Mouse (Mus musculus) thymus, postnatal 0 days (tissue): ENCODE results near the gene Mylip. TPM values are rescaled to one million over a fixed set of nuclear protein-coding genes. Genes with fewer than 3 reads are reported as not detected.

ENCODE experiments used
- DNase-seq: peaks from one replicate; pipeline ENCODE4 v3.0.0-alpha.2; 2015; ENCODE audit warnings: low spot score
- polyA plus RNA-seq: library from polyadenylated mRNA; unstranded; fragments of >200 nt; fragmentation: Nextera tagmentation; extraction: Ambion mirVana; gene quantifications from 2 replicates; pipeline ENCODE4 v1.2.1, GENCODE M21; 2015

Mylip gene
- polyA plus RNA-seq, 1 experiment from 2014 or later = 15.6 TPM

DNA sequence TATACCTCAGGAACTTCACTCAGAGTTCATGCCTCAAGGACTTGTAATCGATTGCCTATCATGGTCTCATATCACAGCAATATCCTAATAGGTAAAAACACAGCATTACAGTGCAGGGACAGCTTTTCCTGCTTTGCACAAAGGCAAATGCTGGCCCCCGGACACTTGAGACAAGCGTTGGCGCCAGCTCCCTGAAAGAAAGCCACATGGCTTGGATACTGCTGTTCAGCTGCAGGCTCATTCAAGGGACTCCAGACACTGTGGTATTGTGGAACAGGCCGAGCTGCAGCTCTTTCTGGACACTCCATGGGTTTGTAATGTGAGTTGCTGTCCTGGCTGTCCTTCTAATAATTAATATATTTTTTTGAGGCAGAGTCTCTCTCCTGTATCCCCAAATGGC, 34.4 kb downstream of the Mylip start:
- no peak for DNase-seq

DNA sequence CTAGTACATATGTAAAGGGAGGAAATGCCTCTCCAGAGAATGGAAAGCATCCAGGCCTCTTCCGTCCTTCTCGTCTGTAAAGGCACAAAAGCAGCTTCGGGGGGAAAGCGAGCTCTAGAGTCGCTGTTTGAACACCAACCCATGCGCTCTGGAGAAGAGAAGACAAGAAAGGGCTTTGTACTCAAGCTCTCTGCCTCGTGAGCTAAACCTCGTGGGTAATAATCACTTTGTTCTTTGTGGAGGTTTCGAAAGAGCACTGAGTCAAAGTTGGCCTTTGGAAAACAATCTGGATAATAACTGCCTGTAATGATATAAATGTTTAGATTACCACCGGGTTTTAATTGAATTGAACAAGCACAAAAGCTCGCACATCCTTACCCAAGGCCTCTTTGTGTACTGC, 39.7 kb downstream of the Mylip start:
- DNase-seq = no peak

DNA sequence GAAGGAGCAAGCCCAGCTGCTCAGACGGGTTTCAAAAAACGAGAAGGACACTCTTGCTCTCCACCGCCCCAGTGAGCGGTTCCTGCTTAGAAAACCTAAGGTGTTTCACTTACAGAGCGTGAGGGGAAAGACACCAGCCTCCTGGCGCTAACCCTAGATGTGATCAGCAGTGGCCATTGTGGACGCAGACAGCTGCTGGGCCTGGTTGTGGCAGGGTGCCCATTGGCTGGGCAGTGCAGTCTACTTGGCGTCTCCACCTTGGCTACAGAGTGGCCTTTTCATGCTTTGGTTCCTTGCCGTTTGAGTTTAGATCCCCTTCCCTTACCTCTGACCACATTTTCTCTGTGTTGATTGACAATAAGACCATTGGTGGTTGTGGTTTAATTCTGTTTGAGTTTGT, 47.6 kb downstream of the Mylip start:
- no peak for DNase-seq

DNA sequence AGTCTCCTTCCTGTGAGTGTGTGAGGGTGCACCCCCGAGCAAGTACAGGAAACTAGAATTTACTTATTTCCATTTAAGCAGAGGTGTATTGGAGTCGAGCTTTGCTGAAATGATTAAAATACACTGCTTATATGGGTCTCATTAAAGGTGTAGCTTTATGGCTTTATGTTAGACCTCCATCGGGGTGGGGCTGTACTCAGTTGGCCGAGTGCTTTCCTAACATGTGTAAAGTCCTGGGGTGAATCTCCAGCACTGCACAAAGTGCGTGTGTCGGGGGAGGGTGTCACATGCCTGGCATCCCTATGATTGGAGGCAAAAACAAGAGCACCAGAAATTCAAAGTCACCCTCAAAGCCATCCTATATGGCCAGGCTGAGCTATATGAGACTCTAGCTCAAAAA, 49.3 kb downstream of the Mylip start:
- no peak for DNase-seq

DNA sequence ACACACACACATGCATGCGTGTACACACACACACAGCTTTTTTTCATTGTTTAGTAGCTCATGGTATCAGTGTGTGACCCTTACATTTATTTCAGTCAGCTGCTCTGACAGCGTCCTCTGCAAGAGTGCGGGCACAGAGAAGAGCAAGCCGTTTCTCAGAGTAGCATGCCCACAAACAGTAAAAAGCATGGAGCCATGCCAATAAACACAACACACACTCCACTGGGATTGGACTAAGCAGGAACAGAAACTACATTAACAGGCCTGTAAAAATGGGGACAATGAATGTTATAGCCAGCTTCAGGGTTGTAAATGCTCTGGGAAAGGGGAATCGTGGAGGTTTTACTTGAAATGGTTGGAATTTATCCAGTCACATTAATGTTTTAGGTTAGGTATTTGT, 50.7 kb downstream of the Mylip start:
- no peak for DNase-seq

DNA sequence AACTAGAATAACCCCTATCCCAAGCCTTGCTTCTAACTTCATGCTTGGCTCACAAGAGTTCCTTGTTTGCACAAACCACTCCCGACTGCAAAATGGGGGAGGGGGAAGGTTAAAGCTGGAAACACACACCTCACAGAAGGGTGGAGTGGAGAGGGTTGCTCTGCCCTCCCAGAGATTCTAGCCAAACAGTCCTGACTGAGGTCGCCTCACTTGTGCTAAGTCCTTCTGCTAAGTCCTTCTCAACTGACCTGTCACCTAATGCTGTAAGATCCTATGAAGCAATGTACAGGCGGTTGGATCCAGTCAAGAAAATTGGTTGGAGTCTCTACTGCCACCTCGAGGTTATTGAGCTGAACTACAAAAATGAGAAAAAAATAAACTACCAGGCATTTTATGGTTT, 52.9 kb downstream of the Mylip start:
- peak; percentile 54 for DNase-seq

DNA sequence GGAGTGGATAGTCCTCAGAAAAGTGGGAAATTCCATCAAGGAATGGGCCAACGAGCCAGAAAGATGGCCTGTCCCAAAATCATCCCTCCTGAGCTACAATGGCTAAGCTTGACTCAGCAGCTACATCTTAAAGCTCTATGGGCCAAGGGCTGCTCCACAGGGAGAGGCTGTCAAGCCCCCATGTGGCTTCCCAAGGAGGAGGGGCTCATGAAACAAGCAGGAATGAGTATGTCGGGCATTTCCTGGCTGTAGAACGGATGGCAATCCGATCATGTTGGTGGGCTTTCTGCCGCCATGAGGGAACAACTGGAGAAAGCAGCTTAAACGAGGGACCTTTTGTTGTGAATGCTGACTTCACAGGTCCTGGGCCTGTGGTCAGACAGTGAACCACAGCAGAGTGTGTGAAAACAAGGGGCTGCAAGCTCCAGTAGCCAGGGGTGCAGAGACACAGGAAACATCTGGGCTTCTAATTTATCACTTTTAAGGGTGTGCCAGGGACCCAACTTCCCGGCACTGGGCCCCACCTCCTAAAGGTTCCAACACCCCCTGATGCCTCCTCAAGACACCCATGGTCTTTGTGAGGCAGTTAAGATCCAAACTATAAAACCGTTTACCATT, 53.5 kb downstream of the Mylip start:
- peak; percentile 37 for DNase-seq

DNA sequence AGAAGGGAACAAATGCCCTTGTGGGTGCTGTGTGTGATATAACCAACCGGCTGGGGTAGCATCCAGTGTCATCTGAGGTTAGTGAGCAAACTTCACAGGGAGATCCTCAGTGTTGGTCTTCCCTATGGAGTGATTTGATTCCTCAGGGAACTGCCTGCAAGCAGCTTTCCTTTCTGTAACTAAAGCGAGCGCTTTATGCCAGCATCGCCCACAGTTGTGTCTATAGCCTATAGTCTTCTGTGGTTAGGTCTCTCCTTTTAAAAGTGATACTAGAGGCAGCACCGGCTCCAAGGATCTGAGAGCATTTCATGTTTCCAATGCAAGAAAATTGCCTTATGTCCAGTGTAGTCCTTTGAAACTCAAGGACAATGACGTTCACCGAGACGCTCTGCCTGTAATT, 54.7 kb downstream of the Mylip start:
- DNase-seq = no peak

DNA sequence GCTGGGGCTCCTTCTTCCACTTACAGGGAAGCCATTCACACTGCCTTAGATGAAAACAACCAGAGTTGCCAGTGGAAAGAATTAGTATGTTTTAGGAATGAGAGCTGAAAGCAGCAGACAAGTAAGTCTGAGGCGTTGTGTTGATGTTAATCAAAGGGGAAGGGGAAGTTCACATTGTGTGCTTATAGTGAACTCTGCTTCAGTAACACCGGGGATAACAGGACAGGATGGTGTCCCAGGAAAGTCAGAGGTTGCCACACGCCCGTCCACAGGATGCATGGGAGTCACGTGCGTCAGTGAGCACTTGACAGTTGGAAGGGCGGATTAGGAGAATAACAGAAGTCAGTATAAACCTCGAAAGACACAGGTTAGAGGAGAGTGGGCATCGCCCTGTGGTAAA, 55.1 kb downstream of the Mylip start:
- DNase-seq = no peak

DNA sequence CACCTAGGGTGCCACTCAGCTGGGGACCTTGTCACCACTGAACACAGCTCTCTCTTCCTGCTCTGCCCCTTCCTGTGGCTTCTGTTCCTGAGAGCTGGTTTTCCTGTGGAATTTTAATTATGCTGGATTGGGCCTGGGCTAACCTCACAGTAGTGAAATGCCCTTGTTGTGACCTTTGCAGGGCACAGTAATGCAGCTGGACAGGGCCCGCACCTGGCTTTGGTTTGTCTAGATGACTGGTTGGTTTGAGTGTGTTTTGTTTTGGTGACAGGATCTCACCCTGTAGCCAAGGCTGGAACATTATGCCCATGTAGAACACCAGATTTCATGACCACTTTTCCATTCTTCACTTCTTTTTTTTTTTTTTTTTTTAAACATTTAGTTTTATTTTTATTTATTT, 57.1 kb downstream of the Mylip start:
- no peak for DNase-seq

DNA sequence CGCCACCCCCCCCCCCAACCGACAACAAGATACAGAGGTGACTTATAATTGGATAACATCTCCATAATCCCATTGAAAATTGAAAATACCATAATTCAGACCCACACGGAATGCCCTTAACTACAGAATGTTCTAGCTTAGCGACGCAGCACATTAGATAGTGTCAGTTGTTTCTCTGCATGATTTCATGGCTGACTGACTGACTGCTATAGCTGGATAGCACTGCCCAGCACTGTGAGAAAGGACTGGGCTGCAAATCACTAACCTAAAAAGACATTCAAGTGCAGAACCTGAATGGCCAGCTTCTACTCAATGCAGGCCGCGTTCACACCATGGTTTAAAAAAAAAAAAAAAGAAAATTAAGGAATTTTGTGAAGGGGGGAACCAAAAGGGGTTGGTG, 62.9 kb downstream of the Mylip start:
- DNase-seq = no peak

DNA sequence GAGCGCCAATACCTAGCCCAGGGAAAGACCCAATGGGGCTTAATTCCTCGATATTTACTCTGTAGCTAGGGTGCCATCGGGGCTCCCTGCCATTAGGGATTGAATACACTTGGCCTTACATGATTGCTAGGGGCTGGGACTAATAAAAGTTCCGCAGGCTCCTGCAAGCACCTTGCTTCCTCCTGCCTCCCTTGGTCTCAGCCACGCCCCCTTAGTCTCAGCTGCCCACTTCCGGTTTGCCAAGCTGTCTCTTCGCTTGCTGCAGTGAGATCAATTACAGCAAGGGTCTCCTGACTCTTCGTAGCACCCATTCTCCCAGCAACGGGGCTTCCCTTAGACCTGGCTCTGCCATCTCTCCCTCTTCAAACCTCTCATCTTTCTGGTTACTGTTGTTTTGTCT, 63.5 kb downstream of the Mylip start:
- DNase-seq = peak; percentile 51

DNA sequence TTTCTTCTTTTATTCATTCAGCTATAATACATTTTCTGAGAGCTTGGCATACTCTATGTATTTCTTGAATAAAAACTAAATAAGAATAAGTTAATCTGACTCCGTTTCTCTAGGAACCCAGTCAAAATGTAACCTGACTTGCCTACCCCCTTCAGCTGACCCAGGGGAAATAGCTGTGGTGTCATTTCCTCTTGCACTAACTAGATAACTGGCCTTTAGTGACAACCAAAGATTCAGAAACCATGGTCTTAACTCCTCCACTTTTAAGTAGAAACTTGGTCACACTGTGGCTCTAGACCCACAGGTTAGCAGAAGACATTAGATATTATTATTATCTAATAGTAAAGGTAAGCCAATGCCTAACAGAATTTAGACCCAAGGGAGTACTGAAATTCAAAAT, 64.5 kb downstream of the Mylip start:
- DNase-seq = no peak

DNA sequence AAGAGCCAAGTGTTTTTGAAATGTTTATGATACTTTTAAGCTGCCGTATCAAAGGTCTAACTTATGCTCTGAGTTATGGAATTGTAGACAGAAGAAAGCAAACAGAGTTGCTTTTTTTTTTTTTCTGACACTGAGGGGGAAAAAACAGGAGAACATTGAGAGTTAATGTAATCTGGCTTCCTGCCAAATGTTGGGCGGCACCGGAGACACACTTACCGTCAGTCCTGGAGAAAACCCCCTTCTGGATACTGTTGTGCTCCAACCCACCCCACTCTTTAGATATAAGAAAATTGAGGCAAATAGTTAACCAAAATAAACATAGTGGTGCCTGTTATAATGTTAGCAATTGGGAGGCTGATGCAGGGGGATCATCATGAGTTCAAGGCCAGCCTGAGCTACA, 65.1 kb downstream of the Mylip start:
- no peak for DNase-seq

DNA sequence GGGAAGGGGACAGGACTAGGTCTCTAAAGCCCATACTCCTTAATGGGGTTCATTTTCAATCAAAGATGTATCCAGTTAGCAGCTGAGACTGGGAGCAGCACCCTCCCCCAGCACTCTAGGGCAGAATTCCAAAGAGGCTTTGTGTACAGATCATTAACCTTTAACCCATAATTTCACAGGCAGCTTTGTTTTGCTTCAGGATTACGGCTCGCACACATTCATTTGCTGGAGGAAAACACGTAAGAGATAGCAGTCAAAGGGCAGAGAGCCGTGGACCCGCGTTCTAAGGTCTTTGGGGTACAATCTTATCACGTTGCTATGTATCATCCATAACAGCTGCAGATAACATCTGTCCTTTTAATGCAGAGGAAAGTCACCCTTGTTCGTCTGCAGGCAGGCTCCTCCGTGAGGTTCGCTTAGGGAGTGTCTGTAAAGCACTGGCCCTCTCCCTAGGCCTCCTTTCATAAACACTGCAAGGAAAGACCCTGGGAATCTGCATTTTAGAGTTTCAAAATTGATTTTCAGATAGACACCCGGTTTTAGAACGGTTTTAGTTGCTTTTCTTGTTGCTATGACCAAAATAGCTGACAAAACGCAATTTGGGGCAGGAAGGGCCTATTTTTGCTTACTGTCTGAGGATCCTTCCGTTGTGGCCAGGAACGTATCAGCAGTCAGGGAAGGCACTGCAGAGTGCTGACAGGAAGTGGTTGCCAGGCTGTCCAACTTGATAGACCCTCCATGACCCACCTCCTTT, 65.7 kb downstream of the Mylip start:
- peak; percentile 77 for DNase-seq

DNA sequence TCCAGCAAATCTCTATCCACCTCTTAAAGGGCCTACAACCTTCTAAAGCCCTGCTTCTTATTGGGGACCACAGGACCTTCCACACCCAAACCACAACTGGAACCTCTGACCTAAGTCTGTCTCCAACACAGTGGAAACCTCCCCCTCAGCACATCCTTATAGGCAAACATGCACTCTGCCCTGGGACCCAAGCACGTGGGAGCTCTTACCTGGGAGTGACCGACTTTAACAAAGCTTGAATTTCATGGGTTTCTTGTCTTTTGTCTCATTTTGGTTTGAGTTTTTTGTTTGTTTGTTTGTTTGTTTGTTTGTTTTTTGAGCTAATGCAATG, 66.3 kb downstream of the Mylip start:
- DNase-seq = no peak

DNA sequence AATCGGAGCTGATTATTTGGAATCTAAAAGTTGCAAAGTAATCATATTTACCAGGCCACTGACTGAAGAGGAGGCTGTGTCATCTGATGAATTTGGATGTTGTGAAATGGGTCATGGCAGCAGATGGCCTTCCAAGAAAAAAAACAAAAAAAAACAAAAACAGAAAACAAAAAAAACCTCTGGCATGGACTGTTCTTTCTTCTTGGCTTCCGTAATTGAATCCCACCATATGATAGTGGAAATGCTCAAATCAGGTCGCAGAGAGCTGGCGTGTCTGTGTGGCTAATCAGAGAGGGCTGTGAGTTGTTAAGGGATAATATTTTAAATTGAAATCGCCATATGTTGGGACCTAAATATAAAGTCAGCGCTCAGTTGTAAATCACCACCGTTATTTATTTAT, 67.9 kb downstream of the Mylip start:
- DNase-seq = no peak

DNA sequence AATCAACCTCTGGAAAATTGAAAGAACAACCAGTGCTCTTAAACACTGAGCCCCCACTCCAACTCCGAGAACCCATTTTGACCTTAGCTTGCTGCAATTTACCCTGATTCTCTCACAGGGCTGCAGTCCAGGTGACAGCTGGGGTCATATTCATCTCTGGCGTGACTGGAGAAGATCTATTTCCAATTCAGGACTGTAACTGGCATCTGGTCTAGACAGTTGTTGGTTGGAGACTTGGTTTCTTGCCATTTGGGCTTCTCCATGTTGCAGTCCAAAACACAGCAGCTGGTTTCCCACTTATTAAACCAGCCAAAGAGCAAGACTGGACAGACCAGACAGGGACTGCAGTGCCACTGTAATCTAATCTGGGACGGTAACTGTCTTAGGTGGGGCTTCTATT, 70.6 kb downstream of the Mylip start:
- no peak for DNase-seq

DNA sequence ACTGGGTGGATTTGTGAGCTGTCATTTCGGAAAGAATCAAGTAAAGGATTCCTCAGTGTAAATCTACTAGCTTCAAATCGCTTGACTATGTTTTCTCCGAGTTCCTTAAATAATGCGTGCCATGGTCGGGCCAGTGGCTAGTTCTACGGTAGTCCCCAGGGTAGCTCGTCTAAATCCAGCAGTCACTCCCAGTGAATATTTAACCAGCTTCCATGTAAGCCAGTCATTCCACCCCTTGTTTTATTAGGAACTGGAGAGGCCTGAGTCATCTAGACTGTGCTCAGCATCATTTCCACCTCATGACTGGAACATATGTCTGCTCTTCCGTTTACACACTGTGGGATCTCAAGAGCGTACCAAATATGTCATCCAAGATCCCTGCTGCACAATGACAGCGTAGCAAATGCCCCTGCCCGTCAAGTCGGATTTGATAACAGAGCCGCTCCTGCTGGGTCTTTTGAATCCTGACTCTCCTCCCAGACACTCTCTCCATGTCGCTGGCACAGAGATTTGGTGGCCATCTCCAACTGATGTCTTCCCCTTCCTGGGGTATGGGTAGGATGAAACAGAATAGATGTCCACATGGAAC, 71.9 kb downstream of the Mylip start:
- DNase-seq = no peak
